Mouse (Mus musculus): Measurements from ENCODE around the gene Atg10. TPM values are rescaled to one million over a fixed set of nuclear protein-coding genes. Genes with fewer than 3 reads are reported as not detected.
A peak's percentile ranks its signal among the peaks of the same experiment; 100 is the strongest.

The Atg10 gene
- total and polyA plus RNA-seq, 2 experiments from 2014 or later: 7.5 to 10.7 TPM

- 86% methylated on average over 4 of the region's 4 CpGs for WGBS
- H3K36me3 ChIP-seq (ENCODE audit: insufficient read depth): no peaks in the 10 kb centered on the region
- H3K4me1 ChIP-seq (ENCODE audit: insufficient read depth): 0 out of 2 replicates have a peak, but pooled peaks cover 4% of the 10 kb centered on the region
- H3K9ac ChIP-seq: no peak overlapping the region
- ATAC-seq (no peak), DNase-seq (no peak)
- no peaks in the 10 kb centered on the region for H3K27me3 ChIP-seq (ENCODE audit: insufficient read depth, low read length)
- H3K9me3 ChIP-seq (ENCODE audit: low read length): no peaks in the 10 kb centered on the region
- no peak overlapping the region for H3K4me3 ChIP-seq (ENCODE audit: low read depth, low read length)
- peak overlapping the region; percentile 67 for H3K27ac ChIP-seq (ENCODE audit: low read depth, low read length)
- no peak overlapping the region for H3K4me2 ChIP-seq (ENCODE audit: low read depth)
- TF ChIP-seq CTCF (IDR thresholded peaks at IDR 0.05; ENCODE audit: low read depth): no peak
These were observed 128.9 kb downstream of the Atg10 start for GRCm38 (mm10) chr13:91094851-91095250.

- no peak overlapping the region for H3K4me3 ChIP-seq (ENCODE audit: low read depth, low read length)
- H3K36me3 ChIP-seq (ENCODE audit: insufficient read depth): no peaks in the 10 kb centered on the region
- no peak overlapping the region for H3K9ac ChIP-seq
- ATAC-seq: peak; percentile 81
- peak; percentile 59 for DNase-seq
- TF ChIP-seq CTCF (IDR thresholded peaks at IDR 0.05; ENCODE audit: low read depth): no peak; the same call in 1 of the 2 replicates
- H3K4me2 ChIP-seq (ENCODE audit: low read depth): peak overlapping the region; percentile 17; the same call in 1 of the 2 replicates
- H3K4me1 ChIP-seq (ENCODE audit: insufficient read depth): 0 out of 2 replicates have a peak, but pooled peaks cover 4% of the 10 kb centered on the region
- peak overlapping the region; percentile 67 for H3K27ac ChIP-seq (ENCODE audit: low read depth, low read length)
- no peaks in the 10 kb centered on the region for H3K9me3 ChIP-seq (ENCODE audit: low read length)
- WGBS: 21% methylated on average over 7 of the region's 7 CpGs
- H3K27me3 ChIP-seq (ENCODE audit: insufficient read depth, low read length): no peaks in the 10 kb centered on the region
These were observed 129.6 kb downstream of the Atg10 start for GRCm38 (mm10) chr13:91094196-91094595.

GRCm38 (mm10) chr13:91093610-91094009 is 130.2 kb downstream of the Atg10 start:
- DNase-seq (peak; percentile 44), ATAC-seq (peak; percentile 76)
- Histone ChIP-seq H3K9me3 (ENCODE audit: low read length) (no peaks in the 10 kb centered on the region), H3K9ac (no peak overlapping the region), H3K4me1 (ENCODE audit: insufficient read depth) (0 out of 2 replicates have a peak, but pooled peaks cover 4% of the 10 kb centered on the region), H3K4me3 (ENCODE audit: low read depth, low read length) (no peak overlapping the region), H3K27ac (ENCODE audit: low read depth, low read length) (peak overlapping the region; percentile 67), H3K36me3 (ENCODE audit: insufficient read depth) (no peaks in the 10 kb centered on the region), H3K27me3 (ENCODE audit: insufficient read depth, low read length) (no peaks in the 10 kb centered on the region), H3K4me2 (ENCODE audit: low read depth) (no peak overlapping the region)
- TF ChIP-seq CTCF (IDR thresholded peaks at IDR 0.05; ENCODE audit: low read depth): no peak
- WGBS: 2% methylated on average over 1 of the region's 1 CpGs

GRCm38 (mm10) chr13:91093162-91093561 is 130.6 kb downstream of the Atg10 start:
- peak; percentile 73 for DNase-seq
- Histone ChIP-seq H3K27ac (ENCODE audit: low read depth, low read length) (no peak overlapping the region), H3K9me3 (ENCODE audit: low read length) (no peaks in the 10 kb centered on the region), H3K36me3 (ENCODE audit: insufficient read depth) (no peaks in the 10 kb centered on the region), H3K4me1 (ENCODE audit: insufficient read depth) (0 out of 2 replicates have a peak, but pooled peaks cover 4% of the 10 kb centered on the region), H3K4me2 (ENCODE audit: low read depth) (no peak overlapping the region), H3K27me3 (ENCODE audit: insufficient read depth, low read length) (no peaks in the 10 kb centered on the region), H3K9ac (no peak overlapping the region), H3K4me3 (ENCODE audit: low read depth, low read length) (no peak overlapping the region)
- 10% methylated on average over 6 of the region's 6 CpGs for WGBS
- peak; percentile 81 for TF ChIP-seq CTCF (IDR thresholded peaks at IDR 0.05; ENCODE audit: low read depth)
- ATAC-seq: peak; percentile 72

- no peak for TF ChIP-seq CTCF (IDR thresholded peaks at IDR 0.05; ENCODE audit: low read depth)
- ATAC-seq (peak; percentile 11; the same call in 1 of the 2 replicates), DNase-seq (peak; percentile 10)
- H3K27ac ChIP-seq (ENCODE audit: low read depth, low read length): no peak overlapping the region
- no peak overlapping the region for H3K4me3 ChIP-seq (ENCODE audit: low read depth, low read length)
- no peaks in the 10 kb centered on the region for H3K27me3 ChIP-seq (ENCODE audit: insufficient read depth, low read length)
- 0 out of 2 replicates have a peak, but pooled peaks cover 4% of the 10 kb centered on the region for H3K4me1 ChIP-seq (ENCODE audit: insufficient read depth)
- no peak overlapping the region for H3K9ac ChIP-seq
- no peaks in the 10 kb centered on the region for H3K9me3 ChIP-seq (ENCODE audit: low read length)
- no peaks in the 10 kb centered on the region for H3K36me3 ChIP-seq (ENCODE audit: insufficient read depth)
- 86% methylated on average over 2 of the region's 2 CpGs for WGBS
- H3K4me2 ChIP-seq (ENCODE audit: low read depth): no peak overlapping the region
These were observed 132.0 kb downstream of the Atg10 start for GRCm38 (mm10) chr13:91091731-91092190.

GRCm38 (mm10) chr13:91090861-91091730 is 132.7 kb downstream of the Atg10 start:
- Histone ChIP-seq H3K27me3 (ENCODE audit: insufficient read depth, low read length) (no peaks in the 10 kb centered on the region), H3K9ac (no peak overlapping the region), H3K27ac (ENCODE audit: low read depth, low read length) (no peak overlapping the region), H3K4me2 (ENCODE audit: low read depth) (no peak overlapping the region), H3K36me3 (ENCODE audit: insufficient read depth) (no peaks in the 10 kb centered on the region), H3K9me3 (ENCODE audit: low read length) (no peaks in the 10 kb centered on the region), H3K4me1 (ENCODE audit: insufficient read depth) (0 out of 2 replicates have a peak, but pooled peaks cover 4% of the 10 kb centered on the region), H3K4me3 (ENCODE audit: low read depth, low read length) (no peak overlapping the region)
- DNase-seq (no peak), ATAC-seq (no peak)
- WGBS: 57% methylated on average over 4 of the region's 4 CpGs
- TF ChIP-seq CTCF (IDR thresholded peaks at IDR 0.05; ENCODE audit: low read depth): no peak

- peak; percentile 51 for ATAC-seq
- H3K9ac ChIP-seq: no peak overlapping the region
- no peaks in the 10 kb centered on the region for H3K9me3 ChIP-seq (ENCODE audit: low read length)
- H3K27ac ChIP-seq (ENCODE audit: low read depth, low read length): 0 out of 2 replicates have a peak overlapping the region, but pooled peaks have one; percentile 15
- no peak overlapping the region for H3K4me2 ChIP-seq (ENCODE audit: low read depth)
- no peak for TF ChIP-seq CTCF (IDR thresholded peaks at IDR 0.05; ENCODE audit: low read depth)
- WGBS: 82% methylated on average over 12 of the region's 12 CpGs
- H3K4me3 ChIP-seq (ENCODE audit: low read depth, low read length): no peak overlapping the region
- H3K27me3 ChIP-seq (ENCODE audit: insufficient read depth, low read length): no peaks in the 10 kb centered on the region
- no peak for DNase-seq
- no peaks in the 10 kb centered on the region for H3K4me1 ChIP-seq (ENCODE audit: insufficient read depth)
- H3K36me3 ChIP-seq (ENCODE audit: insufficient read depth): no peaks in the 10 kb centered on the region
These were observed 137.3 kb downstream of the Atg10 start for GRCm38 (mm10) chr13:91086361-91086900.
